Mouse (Mus musculus): Measurements from ENCODE around the gene Hnf1a. TPM values are rescaled to one million over a fixed set of nuclear protein-coding genes. Genes with fewer than 3 reads are reported as not detected.
A peak's percentile ranks its signal among the peaks of the same experiment; 100 is the strongest.

The Hnf1a gene
- total RNA-seq (2017), result not detected in 2 replicates

GRCm38 (mm10) chr5:114970824-114971227, at the start of gene Hnf1a:
Gene Hnf1a, minus strand, starts transcription at chr5:114971094.
- no peak for ATAC-seq (replicated peaks; ENCODE audit: low read depth, poor library complexity, severe bottlenecking)

GRCm38 (mm10) chr5:115018813-115019212, 47.9 kb upstream of the Hnf1a start:
- ATAC-seq (replicated peaks; ENCODE audit: low read depth, poor library complexity, severe bottlenecking), result 0 out of 2 replicates have a peak, but pooled peaks have one; percentile 26

GRCm38 (mm10) chr5:115018270-115018669, 47.4 kb upstream of the Hnf1a start:
- ATAC-seq (replicated peaks; ENCODE audit: low read depth, poor library complexity, severe bottlenecking), result peak; percentile 62

- ATAC-seq (replicated peaks; ENCODE audit: low read depth, poor library complexity, severe bottlenecking), result no peak
Measured at GRCm38 (mm10) chr5:115015121-115015520, 44.2 kb upstream of the Hnf1a start.

- no peak for ATAC-seq (replicated peaks; ENCODE audit: low read depth, poor library complexity, severe bottlenecking)
Measured at GRCm38 (mm10) chr5:115014570-115014969, 43.7 kb upstream of the Hnf1a start.

- ATAC-seq (replicated peaks; ENCODE audit: low read depth, poor library complexity, severe bottlenecking), result no peak
Measured at GRCm38 (mm10) chr5:115013436-115013835, 42.5 kb upstream of the Hnf1a start.

GRCm38 (mm10) chr5:115011519-115012261, 40.8 kb upstream of the Hnf1a start:
- ATAC-seq (replicated peaks; ENCODE audit: low read depth, poor library complexity, severe bottlenecking), result peak; percentile 21; the same call in 1 of the 2 replicates

GRCm38 (mm10) chr5:115011217-115011518, 40.3 kb upstream of the Hnf1a start:
- no peak for ATAC-seq (replicated peaks; ENCODE audit: low read depth, poor library complexity, severe bottlenecking)

GRCm38 (mm10) chr5:115010577-115011216, 39.8 kb upstream of the Hnf1a start, which contains the start of gene Sppl3:
Gene Sppl3, plus strand, starts transcription at chr5:115011137.
- ATAC-seq (replicated peaks; ENCODE audit: low read depth, poor library complexity, severe bottlenecking), result peak; percentile 56

- no peak for ATAC-seq (replicated peaks; ENCODE audit: low read depth, poor library complexity, severe bottlenecking)
Measured at GRCm38 (mm10) chr5:115009961-115010360, 39.1 kb upstream of the Hnf1a start.

- no peak for ATAC-seq (replicated peaks; ENCODE audit: low read depth, poor library complexity, severe bottlenecking)
Measured at GRCm38 (mm10) chr5:115009143-115009542, 38.2 kb upstream of the Hnf1a start.

- ATAC-seq (replicated peaks; ENCODE audit: low read depth, poor library complexity, severe bottlenecking), result no peak
Measured at GRCm38 (mm10) chr5:115008307-115008706, 37.4 kb upstream of the Hnf1a start.

- ATAC-seq (replicated peaks; ENCODE audit: low read depth, poor library complexity, severe bottlenecking), result no peak
Measured at GRCm38 (mm10) chr5:115007768-115008167, 36.9 kb upstream of the Hnf1a start.

- 0 out of 2 replicates have a peak, but pooled peaks have one; percentile 32 for ATAC-seq (replicated peaks; ENCODE audit: low read depth, poor library complexity, severe bottlenecking)
Measured at GRCm38 (mm10) chr5:115003224-115003873, 32.5 kb upstream of the Hnf1a start.

GRCm38 (mm10) chr5:115002781-115003180, 31.9 kb upstream of the Hnf1a start:
- peak; percentile 18; the same call in 1 of the 2 replicates for ATAC-seq (replicated peaks; ENCODE audit: low read depth, poor library complexity, severe bottlenecking)

GRCm38 (mm10) chr5:115001464-115001863, 30.6 kb upstream of the Hnf1a start:
- no peak for ATAC-seq (replicated peaks; ENCODE audit: low read depth, poor library complexity, severe bottlenecking)

- no peak for ATAC-seq (replicated peaks; ENCODE audit: low read depth, poor library complexity, severe bottlenecking)
Measured at GRCm38 (mm10) chr5:115000503-115000902, 29.6 kb upstream of the Hnf1a start.

GRCm38 (mm10) chr5:114997327-114997726, 26.4 kb upstream of the Hnf1a start:
- ATAC-seq (replicated peaks; ENCODE audit: low read depth, poor library complexity, severe bottlenecking), result no peak

GRCm38 (mm10) chr5:114996447-114996846, 25.6 kb upstream of the Hnf1a start:
- peak; percentile 50; the same call in 1 of the 2 replicates for ATAC-seq (replicated peaks; ENCODE audit: low read depth, poor library complexity, severe bottlenecking)

- ATAC-seq (replicated peaks; ENCODE audit: low read depth, poor library complexity, severe bottlenecking), result no peak
Measured at GRCm38 (mm10) chr5:114985074-114985473, 14.2 kb upstream of the Hnf1a start.

GRCm38 (mm10) chr5:114982001-114982400, 11.1 kb upstream of the Hnf1a start:
- ATAC-seq (replicated peaks; ENCODE audit: low read depth, poor library complexity, severe bottlenecking), result no peak
